17 mouse cellular contexts compared by ENCODE assay signal in the genomic region with DNA sequence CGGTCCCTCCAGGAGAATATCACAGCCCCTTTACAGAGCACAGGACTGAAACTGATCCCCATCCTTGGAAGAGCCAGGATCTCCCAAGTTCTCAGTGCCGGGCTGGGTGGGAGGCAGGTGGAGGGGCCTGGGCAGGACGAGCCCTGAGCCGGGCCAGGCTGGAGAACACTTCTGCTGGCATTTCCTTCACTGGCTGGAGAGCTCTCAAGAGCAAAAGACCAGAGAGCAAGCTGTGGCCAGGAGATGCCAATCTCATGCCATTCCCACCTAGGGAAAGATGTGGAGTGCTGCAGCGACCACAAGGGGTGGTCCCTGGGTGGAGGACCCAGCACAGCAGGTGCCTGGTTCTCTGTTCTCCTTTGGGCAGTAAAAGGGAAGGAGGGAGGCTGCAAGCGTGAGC. TPM values are rescaled to one million over a fixed set of nuclear protein-coding genes. Genes with fewer than 3 reads are reported as not detected.
DNase-seq lines count a peak whose midpoint lies in the region; ATAC-seq lines count a peak whose summit lies in the region.
"Had no signal": no experiment of that assay in that cellular context is flagged by ENCODE, and none has a peak within 500 bp of the region (broad histone marks: within the 10 kb centered on the region; RNA-seq: fewer than 3 reads in every experiment).

No protein-coding gene starts in this region.

- peaks cover 95% of the 10 kb centered on the region for H3K4me1 ChIP-seq in heart, embryonic 13.5 days
- H3K4me1 ChIP-seq in liver, embryonic 15.5 days (replicated peaks), result peaks cover 90% of the 10 kb centered on the region
- H3K4me1 ChIP-seq in stomach, embryonic 15.5 days, result peaks cover 61% of the 10 kb centered on the region

- no peaks in the 10 kb centered on the region for H3K9me3 ChIP-seq in heart, embryonic 13.5 days
- H3K9me3 ChIP-seq in liver, embryonic 15.5 days (replicated peaks), result no peaks in the 10 kb centered on the region
- no peaks in the 10 kb centered on the region for H3K9me3 ChIP-seq in stomach, embryonic 15.5 days

- no peak for DNase-seq in heart, postnatal 10 days
- peak; percentile 56 to 69 for DNase-seq in lung, adult 18-20 months
- DNase-seq in lung, postnatal 14 days, result no peak
- no peak for DNase-seq in adrenal gland, postnatal 25 days
- DNase-seq in right cerebral cortex, adult 2 months (ENCODE audit: low spot score in 2 of 2), result no peak
- DNase-seq: adrenal gland, postnatal 14 days; kidney, adult 18-20 months; retina, postnatal 1 day had no signal

- intact Hi-C loops in heart, postnatal 10 days (cut with DNase I), result no loop called here

- WGBS in heart, embryonic 13.5 days, result 76% methylated on average over 6 of the region's 6 CpGs
- 68% methylated on average over 6 of the region's 6 CpGs for WGBS in liver, embryonic 15.5 days (ENCODE audit: insufficient replicate concordance)
- 71% methylated on average over 6 of the region's 6 CpGs for whole genome bisulfite sequencing in stomach, embryonic 15.5 days

- 0 out of 2 replicates have a peak, but pooled peaks cover 7% of the 10 kb centered on the region for H3K36me3 ChIP-seq in heart, embryonic 13.5 days
- H3K36me3 ChIP-seq in liver, embryonic 15.5 days (replicated peaks), result no peaks in the 10 kb centered on the region
- no peaks in the 10 kb centered on the region for H3K36me3 ChIP-seq in stomach, embryonic 15.5 days

- peak overlapping the region; percentile 34; the same call in 1 of the 2 replicates for H3K9ac ChIP-seq in heart, embryonic 13.5 days
- peak overlapping the region; percentile 41; the same call in 1 of the 2 replicates for H3K9ac ChIP-seq in liver, embryonic 15.5 days
- no peak overlapping the region for H3K9ac ChIP-seq in stomach, embryonic 15.5 days

- ATAC-seq in heart, embryonic 13.5 days (ENCODE audit: extremely low read depth, insufficient number of reproducible peaks, low FRiP score, low TSS enrichment), result no peak
- no peak for ATAC-seq in liver, embryonic 15.5 days (ENCODE audit: insufficient read depth)
- ATAC-seq in stomach, embryonic 15.5 days (ENCODE audit: insufficient read depth, low FRiP score, low read depth), result no peak
- ATAC-seq: CD4-positive, CD25-positive, alpha-beta regulatory T cell, adult 4 months had no signal

- no peaks in the 10 kb centered on the region for H3K27me3 ChIP-seq in heart, embryonic 13.5 days (replicated peaks)
- no peaks in the 10 kb centered on the region for H3K27me3 ChIP-seq in liver, embryonic 15.5 days
- H3K27me3 ChIP-seq in stomach, embryonic 15.5 days (replicated peaks), result no peaks in the 10 kb centered on the region

- no peak overlapping the region for H3K4me2 ChIP-seq in heart, embryonic 13.5 days
- H3K4me2 ChIP-seq in liver, embryonic 15.5 days, result peak overlapping the region; percentile 66
- H3K4me2 ChIP-seq in stomach, embryonic 15.5 days, result no peak overlapping the region

- H3K4me3 ChIP-seq in heart, embryonic 13.5 days, result no peak overlapping the region
- H3K4me3 ChIP-seq in liver, embryonic 15.5 days (replicated peaks), result no peak overlapping the region
- no peak overlapping the region for H3K4me3 ChIP-seq in stomach, embryonic 15.5 days (replicated peaks)
- H3K4me3 ChIP-seq: myocyte had no signal

- H3K27ac ChIP-seq in heart, embryonic 13.5 days (replicated peaks), result peak overlapping the region; percentile 65; the same call in 1 of the 2 replicates
- peak overlapping the region; percentile 91 for H3K27ac ChIP-seq in liver, embryonic 15.5 days (replicated peaks)
- H3K27ac ChIP-seq in stomach, embryonic 15.5 days, result peak overlapping the region; percentile 80; the same call in 1 of the 2 replicates

RNA-seq across cellular contexts. Expression of a gene that starts 12.9 kb away (rescaled TPM):
- polyA plus RNA-seq in heart, embryonic 13.5 days (2015; fragmentation: Nextera tagmentation; extraction: Ambion mirVana), result 18.7 and 23.3 TPM in 2 replicates
- total RNA-seq in heart, postnatal 10 days (2021), result 10 to 100 TPM; 37.7 to 40.4 TPM
- polyA plus RNA-seq in liver, embryonic 15.5 days (2015; fragmentation: Nextera tagmentation; extraction: Ambion mirVana), result 5.6 and 6.6 TPM in 2 replicates
- polyA plus RNA-seq in stomach, embryonic 15.5 days (2015; fragmentation: Nextera tagmentation; extraction: Ambion mirVana), result 18.5 and 22.1 TPM in 2 replicates
- 66.6 and 69.4 TPM in 2 replicates for total RNA-seq in adrenal gland, postnatal 25 days (2021)

RNA-seq across cellular contexts. Expression of a gene that starts 13.0 kb away (rescaled TPM):
- 27.9 and 30.5 TPM in 2 replicates for polyA plus RNA-seq in heart, embryonic 13.5 days (2015; fragmentation: Nextera tagmentation; extraction: Ambion mirVana)
- 10 to 100 TPM; 11.2 to 15.6 TPM for total RNA-seq in heart, postnatal 10 days (2021)
- 17.9 and 19.2 TPM in 2 replicates for polyA plus RNA-seq in liver, embryonic 15.5 days (2015; fragmentation: Nextera tagmentation; extraction: Ambion mirVana)
- 50.2 and 56.0 TPM in 2 replicates for polyA plus RNA-seq in stomach, embryonic 15.5 days (2015; fragmentation: Nextera tagmentation; extraction: Ambion mirVana)
- total RNA-seq in adrenal gland, postnatal 25 days (2021), result 32.0 and 35.2 TPM in 2 replicates

RNA-seq across cellular contexts. Expression of a gene that starts 37.9 kb away (rescaled TPM):
- polyA plus RNA-seq in heart, embryonic 13.5 days (2015; fragmentation: Nextera tagmentation; extraction: Ambion mirVana), result not detected in 2 replicates
- not detected for total RNA-seq in heart, postnatal 10 days (2021)
- not detected in 2 replicates for polyA plus RNA-seq in liver, embryonic 15.5 days (2015; fragmentation: Nextera tagmentation; extraction: Ambion mirVana)
- 2.4 and 6.1 TPM in 2 replicates for polyA plus RNA-seq in stomach, embryonic 15.5 days (2015; fragmentation: Nextera tagmentation; extraction: Ambion mirVana)
- total RNA-seq in adrenal gland, postnatal 25 days (2021), result not detected in 2 replicates
- total RNA-seq: adrenal gland, postnatal 14 days; heart, adult 8-10 months had no signal
- polyA plus RNA-seq: CD4-positive, CD25-positive, alpha-beta regulatory T cell, adult 4 months; embryonic facial prominence, embryonic 11.5 days had no signal

RNA-seq across cellular contexts. Expression of a gene that starts 44.3 kb away (rescaled TPM):
- polyA plus RNA-seq in heart, embryonic 13.5 days (2015; fragmentation: Nextera tagmentation; extraction: Ambion mirVana), result not detected in 2 replicates
- total RNA-seq in heart, postnatal 10 days (2021), result not detected
- polyA plus RNA-seq in liver, embryonic 15.5 days (2015; fragmentation: Nextera tagmentation; extraction: Ambion mirVana), result 0.68 TPM in 1 of 2 replicates, not detected in the other
- 103 and 114 TPM in 2 replicates for polyA plus RNA-seq in stomach, embryonic 15.5 days (2015; fragmentation: Nextera tagmentation; extraction: Ambion mirVana)
- total RNA-seq in adrenal gland, postnatal 25 days (2021), result not detected in 2 replicates
- total RNA-seq: adrenal gland, postnatal 14 days; heart, adult 8-10 months; megakaryocyte, adult 5-6 weeks had no signal
- polyA plus RNA-seq: CD4-positive, CD25-positive, alpha-beta regulatory T cell, adult 4 months; embryonic facial prominence, embryonic 11.5 days; myocyte; urinary bladder, adult 2 months had no signal

RNA-seq across cellular contexts. Expression of a gene that starts 46.1 kb away (rescaled TPM):
- polyA plus RNA-seq in heart, embryonic 13.5 days (2015; fragmentation: Nextera tagmentation; extraction: Ambion mirVana), result not detected in 2 replicates
- not detected for total RNA-seq in heart, postnatal 10 days (2021)
- polyA plus RNA-seq in liver, embryonic 15.5 days (2015; fragmentation: Nextera tagmentation; extraction: Ambion mirVana), result not detected in 2 replicates
- 0.08 TPM in 1 of 2 replicates, not detected in the other for polyA plus RNA-seq in stomach, embryonic 15.5 days (2015; fragmentation: Nextera tagmentation; extraction: Ambion mirVana)
- not detected in 2 replicates for total RNA-seq in adrenal gland, postnatal 25 days (2021)
- total RNA-seq: adrenal gland, postnatal 14 days; heart, adult 8-10 months; megakaryocyte, adult 5-6 weeks had no signal
- polyA plus RNA-seq: CD4-positive, CD25-positive, alpha-beta regulatory T cell, adult 4 months; embryonic facial prominence, embryonic 11.5 days; myocyte; urinary bladder, adult 2 months had no signal

Comparison
In these comparisons a context has a peak if more than half of its experiments do, and no peak if none do; other contexts are left out.
1. DNase-seq: peak in lung, adult 18-20 months (2 of 2); none in heart, postnatal 10 days (0 of 2), lung, postnatal 14 days (single experiment), adrenal gland, postnatal 25 days (single experiment) and right cerebral cortex, adult 2 months (0 of 2).
2. Peak in every context shown above with its lines, with median percentiles within 50 percentile points of each other: H3K27ac ChIP-seq.